18 mouse cellular contexts compared by ENCODE assay signal in genomic region chr11:57022400-57022799, GRCm38 (mm10).
"Had no signal": no experiment of that assay in that cellular context is flagged by ENCODE, and none has a peak within 500 bp of the region (broad histone marks: within the 10 kb centered on the region; RNA-seq: fewer than 3 reads in every experiment).

No protein-coding gene starts in this region.

- DNase-seq: liver, embryonic 13.5 days; lung, adult 18-20 months; lung, embryonic 14.5 days; lung, postnatal 10 days; lung, postnatal 4 days; right cerebral cortex, postnatal 25 days; right cerebral cortex, postnatal 4 days; spleen, adult 18-20 months; thymus, adult 18-20 months; thymus, postnatal 14 days; thymus, postnatal 36 days had no signal

- H3K27ac ChIP-seq: liver, embryonic 13.5 days; liver, embryonic 15.5 days; midbrain, embryonic 10.5 days; midbrain, embryonic 13.5 days; neural tube, embryonic 13.5 days; neural tube, embryonic 15.5 days had no signal

- H3K4me1 ChIP-seq: liver, embryonic 13.5 days; liver, embryonic 15.5 days; midbrain, embryonic 13.5 days had no signal

- H3K4me2 ChIP-seq: liver, embryonic 13.5 days; liver, embryonic 15.5 days; lung, embryonic 14.5 days; midbrain, embryonic 13.5 days; neural tube, embryonic 13.5 days; neural tube, embryonic 15.5 days had no signal

- H3K36me3 ChIP-seq: liver, embryonic 13.5 days; liver, embryonic 15.5 days; midbrain, embryonic 10.5 days; midbrain, embryonic 13.5 days; neural tube, embryonic 13.5 days; neural tube, embryonic 15.5 days had no signal

- H3K4me3 ChIP-seq: liver, embryonic 13.5 days; liver, embryonic 15.5 days; midbrain, embryonic 10.5 days; midbrain, embryonic 13.5 days; myocyte; neural tube, embryonic 13.5 days; neural tube, embryonic 15.5 days had no signal

- ATAC-seq: midbrain, embryonic 13.5 days; midbrain, embryonic 16.5 days had no signal

- H3K9me3 ChIP-seq: liver, embryonic 13.5 days; liver, embryonic 15.5 days; midbrain, embryonic 10.5 days; midbrain, embryonic 13.5 days; neural tube, embryonic 13.5 days; neural tube, embryonic 15.5 days had no signal

- H3K9ac ChIP-seq: liver, embryonic 13.5 days; liver, embryonic 15.5 days; lung, embryonic 14.5 days; midbrain, embryonic 13.5 days; neural tube, embryonic 13.5 days; neural tube, embryonic 15.5 days had no signal

- H3K27me3 ChIP-seq: liver, embryonic 13.5 days; liver, embryonic 15.5 days; midbrain, embryonic 13.5 days; neural tube, embryonic 13.5 days; neural tube, embryonic 15.5 days had no signal
